Comparison of ENCODE assay signal across 9 mouse cellular contexts in the genomic region with DNA sequence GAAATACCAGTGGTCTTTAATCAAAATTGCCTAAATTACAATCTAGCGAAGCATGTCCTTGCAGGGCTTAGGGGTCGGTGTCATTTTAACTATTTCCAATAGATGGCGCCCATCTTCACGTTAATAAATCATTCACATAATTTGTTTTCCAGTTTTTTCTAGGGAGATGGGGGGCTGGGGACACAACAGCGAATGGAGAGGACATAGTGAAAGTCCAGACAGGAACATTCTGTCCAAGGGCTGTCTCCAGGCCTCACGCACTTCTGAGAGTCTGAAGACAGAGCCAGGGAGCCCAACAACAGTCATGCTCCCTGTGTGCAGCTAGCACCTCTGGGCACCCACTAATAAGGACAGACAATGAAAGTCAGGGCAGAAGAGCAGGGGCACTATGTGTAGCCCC. TPM values are rescaled to one million over a fixed set of nuclear protein-coding genes. Genes with fewer than 3 reads are reported as not detected.
DNase-seq lines count a peak whose midpoint lies in the region; ATAC-seq and TF ChIP-seq lines count a peak whose summit lies in the region.
"Had no signal": no experiment of that assay in that cellular context is flagged by ENCODE, and none has a peak within 500 bp of the region (broad histone marks: within the 10 kb centered on the region; RNA-seq: fewer than 3 reads in every experiment).

No protein-coding gene starts in this region.

- DNase-seq in neural tube, embryonic 11.5 days (ENCODE audit: low spot score): peak; percentile 15
- DNase-seq in brain, embryonic 14.5 days (ENCODE audit: low read depth): peak; percentile 80
- peak; percentile 9 for DNase-seq in gastrocnemius, postnatal 10 days
- peak; percentile 75 for DNase-seq in kidney, postnatal 14 days
- DNase-seq in lung, postnatal 36 days: peak; percentile 83
- DNase-seq in natural killer cell, adult 2 months (ENCODE audit: low spot score in 2 of 2): no peak
- DNase-seq in T-cell, adult 2 months (ENCODE audit: low spot score): no peak

- no peaks in the 10 kb centered on the region for H3K9me3 ChIP-seq in neural tube, embryonic 11.5 days (ENCODE audit: control insufficient read depth, low read length)
- H3K9me3 ChIP-seq in neural tube, embryonic 15.5 days (replicated peaks): no peaks in the 10 kb centered on the region
- H3K9me3 ChIP-seq: midbrain, embryonic 12.5 days had no signal

- H3K4me2 ChIP-seq in neural tube, embryonic 11.5 days (ENCODE audit: low read depth): no peak overlapping the region
- no peak overlapping the region for H3K4me2 ChIP-seq in neural tube, embryonic 15.5 days
- H3K4me2 ChIP-seq: midbrain, embryonic 12.5 days had no signal

- no peak overlapping the region for H3K9ac ChIP-seq in neural tube, embryonic 11.5 days (ENCODE audit: low read length)
- H3K9ac ChIP-seq in neural tube, embryonic 15.5 days (replicated peaks): no peak overlapping the region
- H3K9ac ChIP-seq: midbrain, embryonic 12.5 days had no signal

- TF ChIP-seq POLR2A in brain, embryonic 14.5 days (IDR thresholded peaks at IDR 0.05; ENCODE audit: borderline replicate concordance, extremely low read depth, insufficient read depth, insufficient read length, poor library complexity, severe bottlenecking): no peak

- H3K27ac ChIP-seq in neural tube, embryonic 11.5 days (ENCODE audit: low read depth, low read length): no peak overlapping the region
- no peak overlapping the region for H3K27ac ChIP-seq in neural tube, embryonic 15.5 days (replicated peaks)
- H3K27ac ChIP-seq: midbrain, embryonic 12.5 days had no signal

- 21% methylated on average over 6 of the region's 6 CpGs for WGBS in neural tube, embryonic 11.5 days
- 18% methylated on average over 6 of the region's 6 CpGs for WGBS in neural tube, embryonic 15.5 days

- H3K27me3 ChIP-seq in neural tube, embryonic 11.5 days (ENCODE audit: control insufficient read depth, insufficient read depth, low read length): no peaks in the 10 kb centered on the region
- H3K27me3 ChIP-seq in neural tube, embryonic 15.5 days (replicated peaks): no peaks in the 10 kb centered on the region

- H3K36me3 ChIP-seq in neural tube, embryonic 11.5 days (ENCODE audit: control insufficient read depth, insufficient read depth, low read length): no peaks in the 10 kb centered on the region
- no peaks in the 10 kb centered on the region for H3K36me3 ChIP-seq in neural tube, embryonic 15.5 days
- H3K36me3 ChIP-seq: midbrain, embryonic 12.5 days had no signal

- peak; percentile 38; the same call in 1 of the 2 replicates for TF ChIP-seq CTCF in brain, embryonic 14.5 days (IDR thresholded peaks at IDR 0.05; ENCODE audit: borderline replicate concordance, extremely low read depth, insufficient read depth, insufficient read length)

- no peak for ATAC-seq in neural tube, embryonic 11.5 days (ENCODE audit: insufficient read depth, low FRiP score, low TSS enrichment)
- no peak for ATAC-seq in neural tube, embryonic 15.5 days (ENCODE audit: low FRiP score)

- H3K4me3 ChIP-seq in neural tube, embryonic 11.5 days (ENCODE audit: low read depth, low read length): no peak overlapping the region
- H3K4me3 ChIP-seq in neural tube, embryonic 15.5 days (replicated peaks): no peak overlapping the region
- H3K4me3 ChIP-seq: midbrain, embryonic 12.5 days had no signal

- H3K4me1 ChIP-seq in neural tube, embryonic 11.5 days (ENCODE audit: control insufficient read depth, insufficient read depth, low read length): 0 out of 2 replicates have a peak, but pooled peaks cover 2% of the 10 kb centered on the region
- H3K4me1 ChIP-seq in neural tube, embryonic 15.5 days: peaks cover 28% of the 10 kb centered on the region

RNA-seq across cellular contexts. Expression of a gene that starts 2.2 kb away (rescaled TPM):
- polyA plus RNA-seq in neural tube, embryonic 11.5 days (2014; fragmentation: Nextera tagmentation; extraction: Ambion mirVana): 12.7 and 12.9 TPM in 2 replicates
- polyA plus RNA-seq in neural tube, embryonic 15.5 days (2015; fragmentation: Nextera tagmentation; extraction: Ambion mirVana): 12.7 and 15.2 TPM in 2 replicates
- 26.6 and 33.8 TPM in 2 replicates for polyA plus RNA-seq in brain, embryonic 14.5 days (2012; rRNA removed)
- 10 to 100 TPM; 13.1 to 13.7 TPM for total RNA-seq in gastrocnemius, postnatal 10 days (2021)

Comparison
In these comparisons a context has a peak if more than half of its experiments do, and no peak if none do; other contexts are left out.
1. DNase-seq: peak in neural tube, embryonic 11.5 days (single experiment), brain, embryonic 14.5 days (single experiment), gastrocnemius, postnatal 10 days (single experiment), kidney, postnatal 14 days (single experiment) and lung, postnatal 36 days (single experiment); none in natural killer cell, adult 2 months (0 of 2) and T-cell, adult 2 months (single experiment).